Mouse (Mus musculus): ENCODE data around the gene Hormad1.
A peak's percentile ranks its signal among the peaks of the same experiment; 100 is the strongest.
"Not testable (repeated sequence)": the region's sequence is repeated elsewhere in the genome, so short reads cannot be mapped to it uniquely, and the experiment has no call there.

The Hormad1 gene

GRCm38 (mm10) chr3:95561826-95562225, 2.3 kb downstream of the Hormad1 start:
- DNase-seq (ENCODE audit: low read depth): peak; percentile 33

DNA sequence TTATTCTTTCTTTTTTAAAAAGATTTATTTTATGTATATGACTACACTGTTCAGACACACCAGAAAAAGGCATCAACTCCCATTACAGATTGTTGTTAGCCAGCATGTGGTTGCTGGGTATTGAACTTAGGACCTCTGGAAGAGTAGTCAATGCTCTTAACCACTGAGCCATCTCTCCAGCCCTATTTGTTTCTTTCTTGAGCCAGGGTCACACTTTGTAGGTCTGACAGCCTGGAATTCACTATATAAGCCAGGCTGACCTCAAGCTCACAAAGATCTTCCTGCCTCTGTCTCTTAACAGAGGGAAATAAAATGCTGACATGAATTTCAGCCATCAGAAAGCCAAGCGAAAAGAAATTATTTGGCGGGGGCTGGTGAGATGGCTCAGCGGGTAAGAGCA, 10.1 kb downstream of the Hormad1 start:
- DNase-seq (ENCODE audit: low read depth): no peak

DNA sequence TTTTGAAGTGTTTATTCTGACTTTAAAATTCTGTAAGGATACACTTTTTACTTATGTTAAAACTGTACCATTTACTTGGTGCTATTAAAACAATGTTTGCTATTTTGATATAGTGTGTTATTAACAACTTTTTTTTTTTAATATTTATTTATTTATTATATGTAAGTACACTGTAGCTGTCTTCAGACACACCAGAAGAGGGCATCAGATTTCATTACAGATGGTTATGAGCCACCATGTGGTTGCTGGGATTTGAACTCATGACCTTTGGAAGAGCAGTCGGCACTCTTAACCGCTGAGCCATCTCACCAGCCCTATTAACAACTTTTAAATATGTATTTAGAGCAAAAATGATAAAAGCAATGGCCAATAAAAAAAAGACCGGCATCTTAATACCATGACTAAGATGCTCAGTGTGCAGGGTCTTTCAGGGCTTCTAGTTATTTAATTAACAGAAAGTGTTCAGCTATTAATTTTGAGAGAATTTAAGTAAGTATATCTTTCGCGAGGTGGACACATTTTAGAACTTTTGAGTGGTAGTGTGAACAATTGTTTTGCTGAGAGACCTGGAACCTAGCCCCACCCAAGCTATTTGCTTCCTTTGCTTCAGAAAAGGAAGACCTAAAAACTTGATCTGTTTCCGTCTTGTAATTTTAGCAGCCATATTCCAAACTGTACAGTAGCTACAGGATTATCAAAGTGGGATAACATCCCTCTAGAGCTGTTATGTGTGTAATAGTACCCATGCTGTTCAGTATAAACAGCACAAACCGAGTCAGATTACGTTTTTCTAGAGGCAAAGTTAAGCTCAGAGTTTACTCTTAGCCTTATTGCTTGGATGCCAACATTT, 28.5 kb downstream of the Hormad1 start:
- no peak for DNase-seq (ENCODE audit: low read depth)

DNA sequence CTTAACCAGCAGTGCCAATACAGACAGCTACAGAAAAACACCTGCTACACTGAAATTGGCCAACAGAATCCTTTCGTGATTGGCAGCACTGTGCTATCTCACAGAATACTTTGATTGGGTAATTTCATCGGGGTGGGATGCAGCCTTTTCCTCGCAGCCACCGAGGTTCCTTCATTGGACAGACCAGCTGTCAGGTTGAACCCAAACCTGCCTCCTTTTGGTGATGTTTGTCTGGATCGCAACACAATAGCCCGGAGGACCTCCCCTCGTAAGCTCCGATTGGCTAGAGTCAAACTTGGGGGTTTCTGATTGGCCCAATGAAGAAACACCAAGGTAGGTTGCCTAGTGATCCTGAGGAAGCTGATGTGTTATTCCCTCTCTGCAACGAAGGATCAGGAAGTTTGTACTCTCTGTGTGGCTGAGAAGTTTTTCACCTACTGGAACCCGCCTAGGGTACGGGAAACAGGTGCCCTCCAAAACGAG, 29.2 kb downstream of the Hormad1 start, which contains the start of gene Golph3l:
Golph3l (plus strand) TSS at position 331 of the 483 bp plus-strand sequence.
- DNase-seq (ENCODE audit: low read depth): peak; percentile 99

- no peak for DNase-seq (ENCODE audit: low read depth)
Measured at GRCm38 (mm10) chr3:95598734-95599133, 39.3 kb downstream of the Hormad1 start.

DNA sequence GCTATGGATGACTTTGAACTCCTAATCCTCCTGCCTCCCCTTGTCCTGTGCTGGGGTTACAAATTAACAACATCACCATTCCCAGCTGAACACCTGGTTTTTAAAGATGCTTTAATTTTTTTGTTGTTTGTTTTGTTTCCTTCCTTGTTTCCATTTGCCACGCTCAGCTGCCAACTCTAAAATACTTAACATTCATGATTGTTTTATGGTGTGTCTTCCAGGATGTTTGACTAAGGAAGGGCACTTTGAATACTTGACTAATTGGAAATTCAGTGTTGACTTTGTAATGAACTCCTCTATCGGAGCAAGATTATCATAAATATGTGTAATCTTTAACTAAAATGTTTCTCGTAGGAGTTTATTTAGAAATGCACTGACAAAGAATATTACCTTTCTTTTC, 41.8 kb downstream of the Hormad1 start:
- DNase-seq (ENCODE audit: low read depth): no peak

- DNase-seq (ENCODE audit: low read depth): no peak
Measured at GRCm38 (mm10) chr3:95606096-95606495, 46.6 kb downstream of the Hormad1 start.

DNA sequence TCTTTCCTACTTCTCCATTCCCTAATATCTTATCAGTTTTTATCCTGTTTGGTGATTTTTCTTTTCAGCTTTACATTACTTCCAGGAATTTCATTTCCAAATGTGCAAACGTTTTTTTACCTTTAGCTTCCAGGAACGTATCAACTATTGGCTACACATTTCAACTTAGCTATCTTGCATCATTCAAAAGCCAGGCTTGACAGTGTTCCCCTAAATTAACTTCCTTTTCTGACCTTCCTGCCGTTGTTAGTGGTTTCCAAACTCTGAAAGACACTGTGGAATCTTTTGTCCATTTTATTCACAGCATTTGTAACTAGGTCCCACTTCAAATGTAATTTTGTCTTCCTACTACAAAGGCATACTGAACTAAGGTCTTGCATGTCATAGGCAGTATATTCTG, 49.7 kb downstream of the Hormad1 start:
- no peak for DNase-seq (ENCODE audit: low read depth)

- no peak for DNase-seq (ENCODE audit: low read depth)
Measured at GRCm38 (mm10) chr3:95613996-95614395, 54.5 kb downstream of the Hormad1 start.

DNA sequence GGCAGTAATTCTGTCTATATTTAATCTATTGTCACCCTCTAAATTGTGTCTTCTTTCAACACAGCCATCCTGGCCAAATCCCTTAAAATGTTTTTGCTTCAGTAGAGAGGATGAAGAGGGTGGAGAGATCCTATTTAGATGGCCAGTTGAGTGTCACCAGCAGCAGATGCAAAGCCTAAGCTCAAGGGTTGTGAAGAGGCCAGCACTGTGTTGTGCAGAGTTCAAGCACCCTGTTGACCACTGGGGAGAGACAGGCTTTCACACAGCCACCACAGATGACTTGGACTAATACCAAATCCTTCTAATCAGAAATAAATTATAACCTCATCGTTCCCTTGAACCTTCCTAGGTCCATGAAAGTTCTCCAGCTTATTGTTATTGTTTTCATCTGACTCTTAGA, 59.0 kb downstream of the Hormad1 start:
- no peak for DNase-seq (ENCODE audit: low read depth)

- DNase-seq (ENCODE audit: low read depth): no peak
Measured at GRCm38 (mm10) chr3:95621241-95621640, 61.8 kb downstream of the Hormad1 start.

GRCm38 (mm10) chr3:95622421-95622820, 62.9 kb downstream of the Hormad1 start:
- DNase-seq (ENCODE audit: low read depth): not testable (repeated sequence)

GRCm38 (mm10) chr3:95623551-95623950, 64.1 kb downstream of the Hormad1 start:
- no peak for DNase-seq (ENCODE audit: low read depth)

DNA sequence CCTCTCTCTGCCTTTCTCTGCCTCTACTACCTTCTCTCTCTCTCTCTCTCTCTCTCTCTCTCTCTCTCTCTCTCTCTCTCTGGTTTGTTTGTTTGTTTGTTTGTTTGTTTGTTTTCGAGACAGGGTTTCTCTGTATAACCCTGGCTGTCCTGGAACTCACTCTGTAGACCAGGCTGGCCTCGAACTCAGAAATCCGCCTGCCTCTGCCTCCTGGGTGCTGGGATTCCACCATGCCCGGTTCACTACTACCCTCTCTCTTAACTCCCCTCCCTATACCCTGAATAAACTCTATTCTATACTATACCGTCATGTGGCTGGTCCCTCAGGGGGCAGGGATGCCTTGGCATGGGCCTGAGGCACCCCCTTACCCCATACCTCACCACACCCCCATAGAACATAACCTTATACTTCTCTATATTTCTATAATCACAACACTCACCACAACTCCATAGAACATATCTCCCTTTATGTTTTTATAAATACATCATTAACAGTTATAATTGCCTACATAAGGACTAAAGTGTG, 64.6 kb downstream of the Hormad1 start:
- not testable (repeated sequence) for DNase-seq (ENCODE audit: low read depth)

- peak; percentile 99 for DNase-seq (ENCODE audit: low read depth)
Measured at GRCm38 (mm10) chr3:95624628-95625503, 65.4 kb downstream of the Hormad1 start, which contains the start of gene Ensa. TSS of gene Ensa (plus strand) at chr3:95624993.

DNA sequence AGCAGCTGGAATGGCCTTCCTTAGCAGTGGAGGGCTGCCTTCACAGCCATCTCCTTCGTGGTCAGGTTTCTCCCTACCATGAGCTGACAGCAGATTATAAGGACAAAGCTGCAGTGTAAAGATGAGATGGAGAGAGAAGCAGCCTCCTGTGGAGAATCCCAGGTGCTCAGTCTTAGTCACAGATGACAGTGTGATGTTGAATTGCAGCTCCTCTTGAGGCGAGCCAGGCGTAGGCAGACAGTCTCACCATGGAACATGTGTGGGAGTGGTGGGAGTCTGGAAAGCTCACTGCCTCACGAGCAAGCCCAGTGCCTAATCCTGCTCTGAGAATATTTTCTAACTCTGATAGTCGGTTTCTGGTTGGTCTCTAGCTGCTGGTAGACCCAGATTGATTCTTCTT, 68.3 kb downstream of the Hormad1 start:
- no peak for DNase-seq (ENCODE audit: low read depth)

DNA sequence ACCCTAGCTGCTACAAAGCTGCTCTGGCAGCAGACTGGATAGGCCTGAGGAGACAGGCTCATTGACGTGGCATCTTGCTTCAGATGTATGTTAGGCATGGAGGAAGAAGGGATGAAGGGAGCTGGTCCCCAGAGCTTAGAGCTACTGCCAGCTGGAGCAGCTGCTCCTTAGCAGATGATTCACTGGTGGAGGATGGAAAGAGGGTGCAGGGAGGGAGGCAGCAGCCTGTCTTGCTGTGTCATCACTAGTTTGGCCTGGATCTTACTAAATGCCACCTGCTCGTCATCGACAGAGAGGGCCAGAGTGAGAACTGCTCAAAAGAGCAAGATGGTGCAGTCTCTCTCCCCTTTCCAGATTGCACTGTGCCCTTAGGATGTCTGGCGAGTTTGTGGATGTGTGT, 70.3 kb downstream of the Hormad1 start:
- DNase-seq (ENCODE audit: low read depth): no peak

GRCm38 (mm10) chr3:95630856-95631255, 71.4 kb downstream of the Hormad1 start:
- no peak for DNase-seq (ENCODE audit: low read depth)

DNA sequence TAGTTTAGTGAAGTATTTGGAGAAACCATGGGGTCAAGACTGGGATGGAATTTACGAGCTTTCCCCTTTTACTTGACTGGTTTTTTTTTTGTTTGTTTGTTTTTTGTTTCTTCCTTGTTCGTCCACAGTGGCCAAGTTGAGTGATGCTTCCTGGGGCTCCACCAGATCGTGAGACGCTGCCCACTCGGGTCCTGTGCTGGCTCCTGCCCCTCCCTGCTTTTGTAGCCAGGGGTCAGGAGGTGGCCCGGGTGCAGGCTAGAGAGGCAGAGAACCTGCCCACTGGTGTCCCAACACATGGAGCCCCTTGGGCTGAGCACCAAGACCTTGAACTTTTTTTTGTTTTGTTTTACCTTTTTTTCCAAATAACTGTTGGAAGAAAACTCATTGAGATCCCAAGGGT, 71.8 kb downstream of the Hormad1 start:
- DNase-seq (ENCODE audit: low read depth): no peak

- no peak for DNase-seq (ENCODE audit: low read depth)
Measured at GRCm38 (mm10) chr3:95632648-95633588, 73.4 kb downstream of the Hormad1 start.

DNA sequence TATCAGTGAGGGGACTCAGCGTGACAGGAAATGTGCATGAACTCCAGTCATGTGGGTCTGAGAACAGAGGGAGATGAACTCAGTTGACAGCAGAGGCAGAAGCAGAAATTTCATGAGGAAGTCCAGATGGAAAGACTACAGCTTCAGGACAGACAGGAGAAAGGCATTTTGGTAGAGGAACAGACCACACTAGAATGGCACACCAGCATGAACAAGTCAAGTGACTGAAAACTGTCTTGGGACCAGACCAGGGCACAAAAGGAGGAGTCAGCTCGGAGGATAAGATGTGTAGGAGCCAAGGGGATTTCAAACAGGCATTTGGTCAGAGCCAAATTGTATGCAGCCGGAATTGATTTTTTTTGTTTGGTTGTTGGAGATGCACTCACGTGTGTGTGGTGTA, 76.2 kb downstream of the Hormad1 start:
- no peak for DNase-seq (ENCODE audit: low read depth)
